Mouse (Mus musculus): ENCODE data around the gene Mfrp. TPM values are rescaled to one million over a fixed set of nuclear protein-coding genes. Genes with fewer than 3 reads are reported as not detected.

Gene Mfrp
- polyA plus RNA-seq, 1 experiment from 2014 or later, result not detected

GRCm38 (mm10) chr9:44070113-44070843 lies 31.3 kb upstream of the Mfrp start:
- H3K4me1 ChIP-seq (replicated peaks; ENCODE audit: control insufficient read depth, insufficient read depth, low read length), result peaks cover 22% of the 10 kb centered on the region
- H3K4me3 ChIP-seq (replicated peaks; ENCODE audit: low read length), result no peak overlapping the region
- no peaks in the 10 kb centered on the region for H3K9me3 ChIP-seq (ENCODE audit: control insufficient read depth, low read length)
- H3K27ac ChIP-seq (ENCODE audit: low read length), result no peak overlapping the region
- H3K27me3 ChIP-seq (replicated peaks; ENCODE audit: control insufficient read depth, insufficient read depth, low read length), result no peaks in the 10 kb centered on the region
- 78% methylated on average over 14 of the region's 14 CpGs for WGBS
- ATAC-seq, result no peak
- H3K4me2 ChIP-seq (ENCODE audit: low read length), result no peak overlapping the region
- H3K36me3 ChIP-seq (ENCODE audit: control insufficient read depth, insufficient read depth), result no peaks in the 10 kb centered on the region
- no peak overlapping the region for H3K9ac ChIP-seq (replicated peaks; ENCODE audit: low read depth, low read length)

GRCm38 (mm10) chr9:44070844-44071231 lies 30.7 kb upstream of the Mfrp start:
- Histone ChIP-seq H3K4me1 (replicated peaks; ENCODE audit: control insufficient read depth, insufficient read depth, low read length) (peaks cover 22% of the 10 kb centered on the region), H3K27me3 (replicated peaks; ENCODE audit: control insufficient read depth, insufficient read depth, low read length) (no peaks in the 10 kb centered on the region), H3K36me3 (ENCODE audit: control insufficient read depth, insufficient read depth) (no peaks in the 10 kb centered on the region), H3K27ac (ENCODE audit: low read length) (no peak overlapping the region), H3K9ac (replicated peaks; ENCODE audit: low read depth, low read length) (no peak overlapping the region), H3K4me2 (ENCODE audit: low read length) (no peak overlapping the region), H3K4me3 (replicated peaks; ENCODE audit: low read length) (no peak overlapping the region), H3K9me3 (ENCODE audit: control insufficient read depth, low read length) (no peaks in the 10 kb centered on the region)
- no peak for ATAC-seq
- 43% methylated on average over 8 of the region's 8 CpGs for WGBS

DNA sequence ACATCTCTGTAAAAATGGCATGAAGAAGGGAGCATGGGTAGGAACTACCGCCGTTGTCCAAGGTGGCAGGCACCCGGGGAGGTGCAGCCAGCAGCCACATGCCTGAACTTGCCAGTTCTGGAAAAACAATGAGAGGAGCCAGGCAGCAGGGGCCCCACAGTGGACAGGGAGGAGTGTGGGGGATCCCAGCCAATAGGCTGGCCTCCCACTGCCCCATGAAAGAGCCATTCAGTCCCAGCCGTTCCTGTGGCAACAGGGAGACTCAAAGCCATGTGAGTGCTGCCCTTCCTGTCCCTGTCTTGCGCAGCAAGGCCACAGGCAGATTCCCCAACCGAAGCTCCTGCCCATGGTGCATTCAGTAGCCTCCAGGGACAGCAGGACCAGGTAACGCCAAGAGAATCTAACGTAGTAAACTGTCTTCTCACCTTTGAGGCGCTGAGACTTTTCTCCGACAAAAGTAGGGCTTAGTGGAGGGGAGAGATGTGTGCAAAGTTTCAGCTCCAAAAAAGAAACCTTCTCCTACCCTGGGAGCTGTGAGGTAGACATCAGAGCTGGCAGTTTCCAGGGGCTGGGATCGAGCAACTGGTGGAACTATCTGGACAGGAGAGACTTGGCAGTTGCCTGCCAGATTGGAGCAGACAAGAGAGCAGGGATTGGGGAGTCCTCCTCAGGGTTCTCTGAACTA lies 29.5 kb upstream of the Mfrp start:
- Histone ChIP-seq H3K27ac (ENCODE audit: low read length) (peak overlapping the region; percentile 58; the same call in 1 of the 2 replicates), H3K36me3 (ENCODE audit: control insufficient read depth, insufficient read depth) (no peaks in the 10 kb centered on the region), H3K9ac (replicated peaks; ENCODE audit: low read depth, low read length) (no peak overlapping the region; the same call in 1 of the 2 replicates), H3K4me2 (ENCODE audit: low read length) (peak overlapping the region; percentile 15; the same call in 1 of the 2 replicates), H3K4me1 (replicated peaks; ENCODE audit: control insufficient read depth, insufficient read depth, low read length) (peaks cover 20% of the 10 kb centered on the region), H3K4me3 (replicated peaks; ENCODE audit: low read length) (no peak overlapping the region), H3K9me3 (ENCODE audit: control insufficient read depth, low read length) (no peaks in the 10 kb centered on the region), H3K27me3 (replicated peaks; ENCODE audit: control insufficient read depth, insufficient read depth, low read length) (no peaks in the 10 kb centered on the region)
- 7% methylated on average over 11 of the region's 11 CpGs for WGBS
- peak; percentile 68 for ATAC-seq

GRCm38 (mm10) chr9:44072599-44072915 lies 29.0 kb upstream of the Mfrp start:
- WGBS, result 6% methylated on average over 4 of the region's 4 CpGs
- Histone ChIP-seq H3K36me3 (ENCODE audit: control insufficient read depth, insufficient read depth) (no peaks in the 10 kb centered on the region), H3K4me3 (replicated peaks; ENCODE audit: low read length) (no peak overlapping the region)

GRCm38 (mm10) chr9:44073115-44073514 lies 28.4 kb upstream of the Mfrp start:
- Histone ChIP-seq H3K9ac (replicated peaks; ENCODE audit: low read depth, low read length) (no peak overlapping the region), H3K4me1 (replicated peaks; ENCODE audit: control insufficient read depth, insufficient read depth, low read length) (peaks cover 16% of the 10 kb centered on the region), H3K9me3 (ENCODE audit: control insufficient read depth, low read length) (no peaks in the 10 kb centered on the region), H3K4me2 (ENCODE audit: low read length) (no peak overlapping the region), H3K27ac (ENCODE audit: low read length) (no peak overlapping the region), H3K4me3 (replicated peaks; ENCODE audit: low read length) (no peak overlapping the region), H3K36me3 (ENCODE audit: control insufficient read depth, insufficient read depth) (no peaks in the 10 kb centered on the region), H3K27me3 (replicated peaks; ENCODE audit: control insufficient read depth, insufficient read depth, low read length) (no peaks in the 10 kb centered on the region)
- 28% methylated on average over 5 of the region's 5 CpGs for WGBS
- ATAC-seq, result no peak

More at GRCm38 (mm10) chr9:44072599-44072915, 29.0 kb upstream of the Mfrp start:
- peak overlapping the region; percentile 58; the same call in 1 of the 2 replicates for H3K27ac ChIP-seq (ENCODE audit: low read length)
- no peak overlapping the region; the same call in 1 of the 2 replicates for H3K9ac ChIP-seq (replicated peaks; ENCODE audit: low read depth, low read length)
- H3K9me3 ChIP-seq (ENCODE audit: control insufficient read depth, low read length), result no peaks in the 10 kb centered on the region
- no peak overlapping the region for H3K4me2 ChIP-seq (ENCODE audit: low read length)
- peaks cover 16% of the 10 kb centered on the region for H3K4me1 ChIP-seq (replicated peaks; ENCODE audit: control insufficient read depth, insufficient read depth, low read length)
- peak; percentile 70 for ATAC-seq
- no peaks in the 10 kb centered on the region for H3K27me3 ChIP-seq (replicated peaks; ENCODE audit: control insufficient read depth, insufficient read depth, low read length)

- H3K36me3 ChIP-seq (ENCODE audit: control insufficient read depth, insufficient read depth), result no peaks in the 10 kb centered on the region
- H3K27me3 ChIP-seq (replicated peaks; ENCODE audit: control insufficient read depth, insufficient read depth, low read length), result no peaks in the 10 kb centered on the region
- H3K4me2 ChIP-seq (ENCODE audit: low read length), result no peak overlapping the region
- H3K27ac ChIP-seq (ENCODE audit: low read length), result no peak overlapping the region
- no peak overlapping the region for H3K4me3 ChIP-seq (replicated peaks; ENCODE audit: low read length)
- peaks cover 25% of the 10 kb centered on the region for H3K4me1 ChIP-seq (replicated peaks; ENCODE audit: control insufficient read depth, insufficient read depth, low read length)
- H3K9me3 ChIP-seq (ENCODE audit: control insufficient read depth, low read length), result no peaks in the 10 kb centered on the region
- no peak for ATAC-seq
- 59% methylated on average over 9 of the region's 9 CpGs for WGBS
- H3K9ac ChIP-seq (replicated peaks; ENCODE audit: low read depth, low read length), result no peak overlapping the region
These were observed 26.9 kb upstream of the Mfrp start for GRCm38 (mm10) chr9:44074395-44075275.

- Histone ChIP-seq H3K4me1 (replicated peaks; ENCODE audit: control insufficient read depth, insufficient read depth, low read length) (peaks cover 25% of the 10 kb centered on the region), H3K9ac (replicated peaks; ENCODE audit: low read depth, low read length) (no peak overlapping the region), H3K4me3 (replicated peaks; ENCODE audit: low read length) (no peak overlapping the region), H3K9me3 (ENCODE audit: control insufficient read depth, low read length) (no peaks in the 10 kb centered on the region), H3K4me2 (ENCODE audit: low read length) (no peak overlapping the region), H3K36me3 (ENCODE audit: control insufficient read depth, insufficient read depth) (no peaks in the 10 kb centered on the region), H3K27me3 (replicated peaks; ENCODE audit: control insufficient read depth, insufficient read depth, low read length) (no peaks in the 10 kb centered on the region), H3K27ac (ENCODE audit: low read length) (no peak overlapping the region)
- 71% methylated on average over 24 of the region's 24 CpGs for WGBS
- ATAC-seq, result no peak
These were observed 26.1 kb upstream of the Mfrp start for GRCm38 (mm10) chr9:44075276-44075995.

- WGBS, result 63% methylated on average over 16 of the region's 16 CpGs
- peaks cover 25% of the 10 kb centered on the region for H3K4me1 ChIP-seq (replicated peaks; ENCODE audit: control insufficient read depth, insufficient read depth, low read length)
- H3K4me2 ChIP-seq (ENCODE audit: low read length), result no peak overlapping the region
- no peak overlapping the region for H3K27ac ChIP-seq (ENCODE audit: low read length)
- no peak overlapping the region for H3K4me3 ChIP-seq (replicated peaks; ENCODE audit: low read length)
- no peaks in the 10 kb centered on the region for H3K36me3 ChIP-seq (ENCODE audit: control insufficient read depth, insufficient read depth)
- no peak for ATAC-seq
- no peaks in the 10 kb centered on the region for H3K27me3 ChIP-seq (replicated peaks; ENCODE audit: control insufficient read depth, insufficient read depth, low read length)
- no peak overlapping the region for H3K9ac ChIP-seq (replicated peaks; ENCODE audit: low read depth, low read length)
- no peaks in the 10 kb centered on the region for H3K9me3 ChIP-seq (ENCODE audit: control insufficient read depth, low read length)
These were observed 25.3 kb upstream of the Mfrp start for GRCm38 (mm10) chr9:44075996-44076763.
